Mouse (Mus musculus): Measurements from ENCODE around the gene Slc15a5. TPM values are rescaled to one million over a fixed set of nuclear protein-coding genes. Genes with fewer than 3 reads are reported as not detected.

Gene Slc15a5
- polyA plus RNA-seq, 1 experiment from 2014 or later = not detected

- H3K9me3 ChIP-seq (replicated peaks; ENCODE audit: control insufficient read depth, low read length) = no peaks in the 10 kb centered on the region
- H3K27ac ChIP-seq (ENCODE audit: low read depth, low read length) = no peak overlapping the region
- H3K27me3 ChIP-seq (replicated peaks; ENCODE audit: control insufficient read depth, insufficient read depth, low read length) = no peaks in the 10 kb centered on the region
- peaks cover 13% of the 10 kb centered on the region for H3K4me1 ChIP-seq (ENCODE audit: control insufficient read depth, insufficient read depth, low read length)
- H3K36me3 ChIP-seq (ENCODE audit: control insufficient read depth, insufficient read depth, low read length) = no peaks in the 10 kb centered on the region
- no peak for DNase-seq (ENCODE audit: low spot score)
- H3K4me3 ChIP-seq (ENCODE audit: low read depth, low read length) = no peak overlapping the region
- no peak overlapping the region for H3K9ac ChIP-seq (ENCODE audit: low read length)
- no peak overlapping the region for H3K4me2 ChIP-seq (ENCODE audit: low read length)
- ATAC-seq = no peak
- 93% methylated on average over 6 of the region's 6 CpGs for WGBS
These were observed 94.5 kb downstream of the Slc15a5 start for GRCm38 (mm10) chr6:137985169-137985568.

GRCm38 (mm10) chr6:137982195-137982737 is 97.5 kb downstream of the Slc15a5 start:
- Histone ChIP-seq H3K9me3 (replicated peaks; ENCODE audit: control insufficient read depth, low read length) (no peaks in the 10 kb centered on the region), H3K36me3 (ENCODE audit: control insufficient read depth, insufficient read depth, low read length) (no peaks in the 10 kb centered on the region), H3K27ac (ENCODE audit: low read depth, low read length) (peak overlapping the region; percentile 64; the same call in 1 of the 2 replicates), H3K4me3 (ENCODE audit: low read depth, low read length) (no peak overlapping the region), H3K4me2 (ENCODE audit: low read length) (peak overlapping the region; percentile 39), H3K27me3 (replicated peaks; ENCODE audit: control insufficient read depth, insufficient read depth, low read length) (no peaks in the 10 kb centered on the region), H3K9ac (ENCODE audit: low read length) (no peak overlapping the region), H3K4me1 (ENCODE audit: control insufficient read depth, insufficient read depth, low read length) (peaks cover 15% of the 10 kb centered on the region)
- WGBS = 16% methylated on average over 19 of the region's 19 CpGs
- ATAC-seq (no peak), DNase-seq (ENCODE audit: low spot score) (peak; percentile 66)

GRCm38 (mm10) chr6:137980905-137981696 is 98.6 kb downstream of the Slc15a5 start:
- H3K4me1 ChIP-seq (ENCODE audit: control insufficient read depth, insufficient read depth, low read length) = peaks cover 15% of the 10 kb centered on the region
- no peaks in the 10 kb centered on the region for H3K27me3 ChIP-seq (replicated peaks; ENCODE audit: control insufficient read depth, insufficient read depth, low read length)
- H3K4me3 ChIP-seq (ENCODE audit: low read depth, low read length) = no peak overlapping the region
- DNase-seq (ENCODE audit: low spot score) (peak; percentile 57), ATAC-seq (peak; percentile 19)
- peak overlapping the region; percentile 89; the same call in 1 of the 2 replicates for H3K27ac ChIP-seq (ENCODE audit: low read depth, low read length)
- 70% methylated on average over 10 of the region's 10 CpGs for WGBS
- H3K36me3 ChIP-seq (ENCODE audit: control insufficient read depth, insufficient read depth, low read length) = no peaks in the 10 kb centered on the region
- H3K9me3 ChIP-seq (replicated peaks; ENCODE audit: control insufficient read depth, low read length) = no peaks in the 10 kb centered on the region
- H3K9ac ChIP-seq (ENCODE audit: low read length) = no peak overlapping the region
- H3K4me2 ChIP-seq (ENCODE audit: low read length) = no peak overlapping the region

- 34% methylated on average over 8 of the region's 8 CpGs for WGBS
- no peak overlapping the region for H3K4me3 ChIP-seq (ENCODE audit: low read depth, low read length)
- no peaks in the 10 kb centered on the region for H3K36me3 ChIP-seq (ENCODE audit: control insufficient read depth, insufficient read depth, low read length)
- no peaks in the 10 kb centered on the region; the same call in 1 of the 2 replicates for H3K9me3 ChIP-seq (replicated peaks; ENCODE audit: control insufficient read depth, low read length)
- H3K4me1 ChIP-seq (ENCODE audit: control insufficient read depth, insufficient read depth, low read length) = peaks cover 15% of the 10 kb centered on the region
- peak; percentile 65 for DNase-seq (ENCODE audit: low spot score)
- H3K27ac ChIP-seq (ENCODE audit: low read depth, low read length) = peak overlapping the region; percentile 89; the same call in 1 of the 2 replicates
- no peak overlapping the region for H3K9ac ChIP-seq (ENCODE audit: low read length)
- H3K27me3 ChIP-seq (replicated peaks; ENCODE audit: control insufficient read depth, insufficient read depth, low read length) = no peaks in the 10 kb centered on the region
- no peak overlapping the region for H3K4me2 ChIP-seq (ENCODE audit: low read length)
- ATAC-seq = peak; percentile 47
These were observed 99.3 kb downstream of the Slc15a5 start for GRCm38 (mm10) chr6:137980413-137980812.

- H3K4me1 ChIP-seq (ENCODE audit: control insufficient read depth, insufficient read depth, low read length) = peaks cover 15% of the 10 kb centered on the region
- 10% methylated on average over 12 of the region's 12 CpGs for WGBS
- no peak overlapping the region for H3K4me2 ChIP-seq (ENCODE audit: low read length)
- H3K9ac ChIP-seq (ENCODE audit: low read length) = no peak overlapping the region
- peak overlapping the region; percentile 89 for H3K27ac ChIP-seq (ENCODE audit: low read depth, low read length)
- H3K9me3 ChIP-seq (replicated peaks; ENCODE audit: control insufficient read depth, low read length) = no peaks in the 10 kb centered on the region; the same call in 1 of the 2 replicates
- H3K4me3 ChIP-seq (ENCODE audit: low read depth, low read length) = no peak overlapping the region
- DNase-seq (ENCODE audit: low spot score) (peak; percentile 94), ATAC-seq (peak; percentile 92)
- no peaks in the 10 kb centered on the region for H3K36me3 ChIP-seq (ENCODE audit: control insufficient read depth, insufficient read depth, low read length)
- H3K27me3 ChIP-seq (replicated peaks; ENCODE audit: control insufficient read depth, insufficient read depth, low read length) = no peaks in the 10 kb centered on the region
These were observed 99.9 kb downstream of the Slc15a5 start for GRCm38 (mm10) chr6:137979802-137980201.

GRCm38 (mm10) chr6:137976021-137976420 is 103.7 kb downstream of the Slc15a5 start:
- H3K27me3 ChIP-seq (replicated peaks; ENCODE audit: control insufficient read depth, insufficient read depth, low read length) = no peaks in the 10 kb centered on the region
- WGBS = 78% methylated on average over 3 of the region's 3 CpGs
- H3K4me1 ChIP-seq (ENCODE audit: control insufficient read depth, insufficient read depth, low read length) = 0 out of 2 replicates have a peak, but pooled peaks cover 3% of the 10 kb centered on the region
- H3K36me3 ChIP-seq (ENCODE audit: control insufficient read depth, insufficient read depth, low read length) = no peaks in the 10 kb centered on the region
- no peak overlapping the region for H3K9ac ChIP-seq (ENCODE audit: low read length)
- H3K27ac ChIP-seq (ENCODE audit: low read depth, low read length) = no peak overlapping the region
- H3K4me2 ChIP-seq (ENCODE audit: low read length) = no peak overlapping the region
- ATAC-seq (no peak), DNase-seq (ENCODE audit: low spot score) (no peak)
- H3K9me3 ChIP-seq (replicated peaks; ENCODE audit: control insufficient read depth, low read length) = no peaks in the 10 kb centered on the region; the same call in 1 of the 2 replicates
- H3K4me3 ChIP-seq (ENCODE audit: low read depth, low read length) = no peak overlapping the region

- Histone ChIP-seq H3K36me3 (ENCODE audit: control insufficient read depth, insufficient read depth, low read length) (no peaks in the 10 kb centered on the region), H3K4me2 (ENCODE audit: low read length) (no peak overlapping the region), H3K27ac (ENCODE audit: low read depth, low read length) (no peak overlapping the region), H3K9ac (ENCODE audit: low read length) (no peak overlapping the region), H3K9me3 (replicated peaks; ENCODE audit: control insufficient read depth, low read length) (no peaks in the 10 kb centered on the region), H3K4me3 (ENCODE audit: low read depth, low read length) (no peak overlapping the region), H3K4me1 (ENCODE audit: control insufficient read depth, insufficient read depth, low read length) (no peaks in the 10 kb centered on the region), H3K27me3 (replicated peaks; ENCODE audit: control insufficient read depth, insufficient read depth, low read length) (no peaks in the 10 kb centered on the region)
- 87% methylated on average over 7 of the region's 7 CpGs for WGBS
- ATAC-seq (no peak), DNase-seq (ENCODE audit: low spot score) (no peak)
These were observed 116.0 kb downstream of the Slc15a5 start for GRCm38 (mm10) chr6:137963703-137964102.

- Histone ChIP-seq H3K4me2 (ENCODE audit: low read length) (no peak overlapping the region), H3K9me3 (replicated peaks; ENCODE audit: control insufficient read depth, low read length) (no peaks in the 10 kb centered on the region), H3K27me3 (replicated peaks; ENCODE audit: control insufficient read depth, insufficient read depth, low read length) (no peaks in the 10 kb centered on the region), H3K9ac (ENCODE audit: low read length) (no peak overlapping the region), H3K36me3 (ENCODE audit: control insufficient read depth, insufficient read depth, low read length) (no peaks in the 10 kb centered on the region), H3K4me3 (ENCODE audit: low read depth, low read length) (no peak overlapping the region), H3K4me1 (ENCODE audit: control insufficient read depth, insufficient read depth, low read length) (no peaks in the 10 kb centered on the region), H3K27ac (ENCODE audit: low read depth, low read length) (no peak overlapping the region)
- DNase-seq (ENCODE audit: low spot score) = no peak
- 70% methylated on average over 4 of the region's 4 CpGs for WGBS
- ATAC-seq = no peak
These were observed 116.9 kb downstream of the Slc15a5 start for GRCm38 (mm10) chr6:137962836-137963235.
